Mouse (Mus musculus): Measurements from ENCODE around the gene Gm3402. TPM values are rescaled to one million over a fixed set of nuclear protein-coding genes. Genes with fewer than 3 reads are reported as not detected.
"Not testable (repeated sequence)": the region's sequence is repeated elsewhere in the genome, so short reads cannot be mapped to it uniquely, and the experiment has no call there.

Gene Gm3402
- not detected for total RNA-seq (2022)

- DNase-seq, result not testable (repeated sequence)
These were observed at the start of gene Gm3402 for GRCm38 (mm10) chr5:146513823-146514222. Gene Gm3402 (plus strand): TSS chr5:146514123.

GRCm38 (mm10) chr5:146466663-146467062 lies 47.3 kb upstream of the Gm3402 start:
- no peak for DNase-seq

- DNase-seq, result no peak
These were observed 45.6 kb upstream of the Gm3402 start for GRCm38 (mm10) chr5:146468311-146468710.

- no peak for DNase-seq
These were observed 43.1 kb upstream of the Gm3402 start for GRCm38 (mm10) chr5:146470821-146471220.

GRCm38 (mm10) chr5:146471311-146471710 lies 42.6 kb upstream of the Gm3402 start:
- DNase-seq, result no peak

GRCm38 (mm10) chr5:146471821-146472220 lies 42.1 kb upstream of the Gm3402 start:
- peak; percentile 39 for DNase-seq

GRCm38 (mm10) chr5:146479564-146479963 lies 34.4 kb upstream of the Gm3402 start:
- peak; percentile 19 for DNase-seq

- not testable (repeated sequence) for DNase-seq
These were observed 32.3 kb upstream of the Gm3402 start, which contains the start of gene Gm6408 for GRCm38 (mm10) chr5:146481665-146482064. Gene Gm6408 (plus strand): TSS chr5:146481965.

GRCm38 (mm10) chr5:146488959-146489358 lies 25.0 kb upstream of the Gm3402 start:
- DNase-seq, result not testable (repeated sequence)

- not testable (repeated sequence) for DNase-seq
These were observed 22.9 kb upstream of the Gm3402 start, which contains the start of gene Gm6370 for GRCm38 (mm10) chr5:146491063-146491462. Gene Gm6370 (plus strand): TSS chr5:146491363.

GRCm38 (mm10) chr5:146502099-146502498 lies 11.8 kb upstream of the Gm3402 start, which contains the start of gene 4930449I24Rik:
Gene 4930449I24Rik (plus strand): TSS chr5:146502399.
- not testable (repeated sequence) for DNase-seq

GRCm38 (mm10) chr5:146525501-146525900 lies 11.6 kb downstream of the Gm3402 start, which contains the start of gene Gm3404:
Gene Gm3404 (plus strand): TSS chr5:146525801.
- DNase-seq, result not testable (repeated sequence)

- not testable (repeated sequence) for DNase-seq
These were observed 23.4 kb downstream of the Gm3402 start, which contains the start of gene Gm3409 for GRCm38 (mm10) chr5:146537347-146537746. Gene Gm3409 (plus strand): TSS chr5:146537647.

GRCm38 (mm10) chr5:146555836-146556235 lies 41.9 kb downstream of the Gm3402 start, which contains the start of gene Gm3415:
Gene Gm3415 (plus strand): TSS chr5:146556136.
- not testable (repeated sequence) for DNase-seq

GRCm38 (mm10) chr5:146564259-146564658 lies 50.3 kb downstream of the Gm3402 start:
- no peak for DNase-seq

Other genes with a start within 250 kb of the Gm3402 start
- 10 to 100 TPM; 23.8 to 26.9 (median 25.3) TPM for gene Wasf3, start 129.1 kb upstream of the Gm3402 start, total RNA-seq (2022)
- gene Gm6408, start 32.2 kb upstream of the Gm3402 start, total RNA-seq (2022), result not detected
- not detected for gene Gm6370, start 22.8 kb upstream of the Gm3402 start, total RNA-seq (2022)
- gene 4930449I24Rik, start 11.7 kb upstream of the Gm3402 start, total RNA-seq (2022), result not detected
- gene Gm3404, start 11.7 kb downstream of the Gm3402 start, total RNA-seq (2022), result not detected
- gene Gm3409, start 23.5 kb downstream of the Gm3402 start, total RNA-seq (2022), result not detected
- gene Gm3415, start 42.0 kb downstream of the Gm3402 start, total RNA-seq (2022), result not detected
- gene Gpr12, start 71.1 kb downstream of the Gm3402 start, total RNA-seq (2022), result under 1 TPM in 1 of 4 experiments, not detected in 3; 0.32 TPM